In genomic region chr14:12073408-12074107, GRCm38 (mm10) we compare ENCODE assay signal across 15 mouse cellular contexts.
"Had no signal": no experiment of that assay in that cellular context is flagged by ENCODE, and none has a peak within 500 bp of the region (broad histone marks: within the 10 kb centered on the region; RNA-seq: fewer than 3 reads in every experiment).

No protein-coding gene starts in this region.

- H3K9me3 ChIP-seq: hindbrain, embryonic 10.5 days; limb, embryonic 13.5 days; midbrain, embryonic 15.5 days; neural tube, embryonic 13.5 days had no signal

- DNase-seq: left cerebral cortex, postnatal 4 days; lung, embryonic 14.5 days; lung, postnatal 10 days; lung, postnatal 4 days; retina, postnatal 1 day; right cerebral cortex, postnatal 4 days; thymus, adult 18-20 months; thymus, postnatal 14 days had no signal

- H3K4me1 ChIP-seq: midbrain, embryonic 15.5 days had no signal

- ATAC-seq: midbrain, embryonic 15.5 days had no signal

- H3K9ac ChIP-seq: hindbrain, embryonic 14.5 days; limb, embryonic 13.5 days; liver, embryonic 14.5 days; lung, embryonic 14.5 days; midbrain, embryonic 15.5 days; neural tube, embryonic 13.5 days had no signal

- H3K36me3 ChIP-seq: hindbrain, embryonic 10.5 days; limb, embryonic 13.5 days; midbrain, embryonic 15.5 days; neural tube, embryonic 13.5 days had no signal

- H3K4me2 ChIP-seq: hindbrain, embryonic 14.5 days; limb, embryonic 13.5 days; lung, embryonic 14.5 days; midbrain, embryonic 11.5 days; midbrain, embryonic 15.5 days; neural tube, embryonic 13.5 days had no signal

- H3K27me3 ChIP-seq: limb, embryonic 13.5 days; midbrain, embryonic 15.5 days; neural tube, embryonic 13.5 days had no signal

- H3K27ac ChIP-seq: hindbrain, embryonic 10.5 days; hindbrain, embryonic 14.5 days; limb, embryonic 13.5 days; liver, embryonic 14.5 days; midbrain, embryonic 15.5 days; neural tube, embryonic 13.5 days had no signal

- H3K4me3 ChIP-seq: hindbrain, embryonic 10.5 days; limb, embryonic 13.5 days; midbrain, embryonic 15.5 days; neural tube, embryonic 13.5 days had no signal
